ENCODE assay signal across 8 mouse cellular contexts in the genomic region with DNA sequence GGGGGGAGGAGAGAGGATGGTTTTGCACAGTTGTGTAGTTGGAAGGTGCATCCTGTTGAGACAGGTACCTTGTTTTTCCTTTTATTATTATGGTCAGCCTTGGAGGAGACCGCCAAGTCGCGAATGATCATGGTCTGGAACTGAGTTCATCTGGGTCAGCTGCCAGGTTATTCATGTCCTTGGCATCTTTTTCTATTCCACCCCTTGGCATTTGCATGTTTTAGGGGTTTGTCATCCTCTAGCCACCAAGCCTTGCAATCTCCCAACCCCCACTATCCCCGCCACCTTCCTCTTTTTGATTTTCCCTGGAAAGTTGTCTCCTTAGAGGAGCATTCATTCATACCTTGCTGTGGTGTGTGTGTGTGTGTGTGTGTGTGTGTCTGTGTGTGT. TPM values are rescaled to one million over a fixed set of nuclear protein-coding genes. Genes with fewer than 3 reads are reported as not detected.
A peak's percentile ranks its signal among the peaks of the same experiment; 100 is the strongest.
DNase-seq lines count a peak whose midpoint lies in the region; ATAC-seq and TF ChIP-seq lines count a peak whose summit lies in the region.

No protein-coding gene starts in this region.

- peak overlapping the region; percentile 85 for H3K27ac ChIP-seq in liver, adult 2 months (replicated peaks; ENCODE audit: insufficient read depth, low read depth, low read length)
- peak overlapping the region; percentile 80 for H3K27ac ChIP-seq in embryonic facial prominence, embryonic 15.5 days (replicated peaks)
- no peak overlapping the region for H3K27ac ChIP-seq in hindbrain, embryonic 15.5 days (replicated peaks)

- WGBS in liver, adult 2 months = 11% methylated on average over 4 of the region's 4 CpGs
- 18% methylated on average over 4 of the region's 4 CpGs for WGBS in embryonic facial prominence, embryonic 15.5 days
- 15% methylated on average over 4 of the region's 4 CpGs for WGBS in hindbrain, embryonic 15.5 days

- peaks cover 8% of the 10 kb centered on the region; the same call in 1 of the 2 replicates for H3K79me2 ChIP-seq in liver, adult 2 months (ENCODE audit: control insufficient read depth, insufficient read depth, low read length)

- no peak for TF ChIP-seq POLR2A in liver, adult 2 months (IDR thresholded peaks at IDR 0.05; ENCODE audit: extremely low read depth, insufficient read depth, low read length)

- DNase-seq in liver, adult 2 months (ENCODE audit: extremely low read depth, low read depth, low spot score) = no peak
- DNase-seq in liver = no peak
- DNase-seq in adrenal gland, adult 18-20 months (ENCODE audit: low spot score in 2 of 2) = peak; percentile 34 to 47
- peak; percentile 47 for DNase-seq in lung, postnatal 36 days
- no peak for DNase-seq in yolk sac, embryonic 10.5 days (ENCODE audit: low spot score)
- DNase-seq in frontal cortex, adult 2 months (ENCODE audit: extremely low spot score in 1 of 2, low spot score in 1 of 2) = no peak

- no peaks in the 10 kb centered on the region for H3K9me3 ChIP-seq in embryonic facial prominence, embryonic 15.5 days (replicated peaks)
- H3K9me3 ChIP-seq in hindbrain, embryonic 15.5 days = no peaks in the 10 kb centered on the region

- no peaks in the 10 kb centered on the region for H3K36me3 ChIP-seq in liver, adult 2 months (ENCODE audit: control insufficient read depth, insufficient read depth, low read length)
- H3K36me3 ChIP-seq in embryonic facial prominence, embryonic 15.5 days = no peaks in the 10 kb centered on the region
- no peaks in the 10 kb centered on the region for H3K36me3 ChIP-seq in hindbrain, embryonic 15.5 days

- peaks cover 4% of the 10 kb centered on the region; the same call in 1 of the 2 replicates for H3K4me1 ChIP-seq in liver, adult 2 months (ENCODE audit: control insufficient read depth, insufficient read depth, low read length)
- peaks cover 15% of the 10 kb centered on the region for H3K4me1 ChIP-seq in embryonic facial prominence, embryonic 15.5 days
- H3K4me1 ChIP-seq in hindbrain, embryonic 15.5 days (replicated peaks) = peaks cover 23% of the 10 kb centered on the region

- no peak for TF ChIP-seq CTCF in liver, adult 2 months (IDR thresholded peaks at IDR 0.05; ENCODE audit: low read depth, low read length)

- H3K4me3 ChIP-seq in liver, adult 2 months (ENCODE audit: insufficient read depth, low read depth, low read length) = peak overlapping the region; percentile 95
- H3K4me3 ChIP-seq in embryonic facial prominence, embryonic 15.5 days (replicated peaks) = peak overlapping the region; percentile 96
- peak overlapping the region; percentile 83 for H3K4me3 ChIP-seq in hindbrain, embryonic 15.5 days

- peak overlapping the region; percentile 87 for H3K9ac ChIP-seq in liver, adult 2 months (ENCODE audit: low read depth, low read length)
- H3K9ac ChIP-seq in embryonic facial prominence, embryonic 15.5 days = peak overlapping the region; percentile 83
- peak overlapping the region; percentile 77 for H3K9ac ChIP-seq in hindbrain, embryonic 15.5 days

- no peaks in the 10 kb centered on the region for H3K27me3 ChIP-seq in liver, adult 2 months (ENCODE audit: control insufficient read depth, insufficient read depth, low read length)
- no peaks in the 10 kb centered on the region for H3K27me3 ChIP-seq in embryonic facial prominence, embryonic 15.5 days
- peaks cover 2% of the 10 kb centered on the region; the same call in 1 of the 2 replicates for H3K27me3 ChIP-seq in hindbrain, embryonic 15.5 days

- no peak for ATAC-seq in embryonic facial prominence, embryonic 15.5 days (ENCODE audit: insufficient number of reproducible peaks, low FRiP score, low TSS enrichment, low read depth)
- ATAC-seq in hindbrain, embryonic 15.5 days (ENCODE audit: low FRiP score, low read depth) = no peak

- H3K4me2 ChIP-seq in embryonic facial prominence, embryonic 15.5 days (replicated peaks) = peak overlapping the region; percentile 72
- peak overlapping the region; percentile 73 for H3K4me2 ChIP-seq in hindbrain, embryonic 15.5 days

RNA-seq across cellular contexts. Expression of a gene that starts 0.8 kb away (rescaled TPM):
- 16.5 and 17.5 TPM in 2 replicates for total RNA-seq in liver, adult 2 months (2014; rRNA removed)
- 3.1 and 3.2 TPM in 2 replicates for polyA plus RNA-seq in liver, adult 2 months (2012; rRNA removed)
- 10 to 100 TPM; 41.4 to 58.1 TPM for total RNA-seq in adrenal gland, adult 18-20 months (2021)
- 13.0 and 14.1 TPM in 2 replicates for polyA plus RNA-seq in embryonic facial prominence, embryonic 15.5 days (2015; fragmentation: Nextera tagmentation; extraction: Ambion mirVana)
- 12.3 and 16.7 TPM in 2 replicates for polyA plus RNA-seq in hindbrain, embryonic 15.5 days (2015; fragmentation: Nextera tagmentation; extraction: Ambion mirVana)
- polyA plus RNA-seq in frontal cortex, adult 2 months (2012; rRNA removed) = 27.0 and 29.2 TPM in 2 replicates

RNA-seq across cellular contexts. Expression of a gene that starts 50.5 kb away (rescaled TPM):
- total RNA-seq in liver, adult 2 months (2014; rRNA removed) = 0.09 and 0.27 TPM in 2 replicates
- 0.09 and 0.18 TPM in 2 replicates for polyA plus RNA-seq in liver, adult 2 months (2012; rRNA removed)
- total RNA-seq in adrenal gland, adult 18-20 months (2021) = 1 to 10 TPM in 1 of 2 experiments, under 1 TPM in 1; 0.60 to 1.6 TPM
- 0.55 and 0.64 TPM in 2 replicates for polyA plus RNA-seq in embryonic facial prominence, embryonic 15.5 days (2015; fragmentation: Nextera tagmentation; extraction: Ambion mirVana)
- 0.10 TPM in 1 of 2 replicates, not detected in the other for polyA plus RNA-seq in hindbrain, embryonic 15.5 days (2015; fragmentation: Nextera tagmentation; extraction: Ambion mirVana)
- 0.17 and 0.18 TPM in 2 replicates for polyA plus RNA-seq in frontal cortex, adult 2 months (2012; rRNA removed)

Comparison
In these comparisons a context has a peak if more than half of its experiments do, and no peak if none do; other contexts are left out.
1. DNase-seq: peak in adrenal gland, adult 18-20 months (2 of 2) and lung, postnatal 36 days (single experiment); none in liver, adult 2 months (single experiment), liver (single experiment), yolk sac, embryonic 10.5 days (single experiment) and frontal cortex, adult 2 months (0 of 2).
2. Peak in every context shown above with its lines, with median percentiles within 50 percentile points of each other: H3K4me3 ChIP-seq and H3K9ac ChIP-seq.